Mouse (Mus musculus) kidney, postnatal 4 days (tissue): ENCODE measurements around the gene Srcap.

Experiments used
- DNase-seq, 2 experiments: peaks; one replicate each; pipeline ENCODE4 v3.0.0; 2021; ENCODE audit warnings: mixed read lengths in 2 of 2

Srcap gene

GRCm38 (mm10) chr7:127583260-127583659 is 71.5 kb downstream of the Srcap start:
- no peak for DNase-seq

GRCm38 (mm10) chr7:127585031-127585430 is 73.2 kb downstream of the Srcap start:
- no peak for DNase-seq

GRCm38 (mm10) chr7:127586149-127586548 is 74.4 kb downstream of the Srcap start:
- DNase-seq: no peak

GRCm38 (mm10) chr7:127587196-127587595 is 75.4 kb downstream of the Srcap start:
- no peak for DNase-seq

- DNase-seq: peak; percentile 92 to 96
These were observed 76.5 kb downstream of the Srcap start, which contains the start of the genes Ccdc189 and Rnf40 for GRCm38 (mm10) chr7:127588011-127588871. Ccdc189 (minus strand) TSS chr7:127588595. Rnf40 (plus strand) TSS chr7:127588767.

- no peak for DNase-seq
These were observed 77.1 kb downstream of the Srcap start for GRCm38 (mm10) chr7:127588901-127589300.

GRCm38 (mm10) chr7:127589637-127590036 is 77.9 kb downstream of the Srcap start:
- no peak for DNase-seq

- DNase-seq: no peak
These were observed 79.3 kb downstream of the Srcap start for GRCm38 (mm10) chr7:127591108-127591507.

GRCm38 (mm10) chr7:127592575-127592974 is 80.8 kb downstream of the Srcap start:
- DNase-seq: no peak

GRCm38 (mm10) chr7:127596747-127597146 is 85.0 kb downstream of the Srcap start:
- DNase-seq: no peak

- DNase-seq: no peak
These were observed 88.8 kb downstream of the Srcap start for GRCm38 (mm10) chr7:127600612-127601011.

- DNase-seq: no peak
These were observed 90.0 kb downstream of the Srcap start for GRCm38 (mm10) chr7:127601735-127602134.

- DNase-seq: no peak
These were observed 91.1 kb downstream of the Srcap start for GRCm38 (mm10) chr7:127602903-127603302.

GRCm38 (mm10) chr7:127604256-127604655 is 92.5 kb downstream of the Srcap start:
- no peak for DNase-seq

GRCm38 (mm10) chr7:127607150-127607549 is 95.4 kb downstream of the Srcap start:
- DNase-seq: no peak
